Mouse (Mus musculus) cerebellum, adult (tissue): ENCODE measurements around the gene Acad10.

ENCODE experiments used
- ATAC-seq: cut with Nextera tagmentation; 2 replicates; pipeline ENCODE4 v1.9.2; 2017; ENCODE audit warnings: mild to moderate bottlenecking, moderate library complexity, mixed read lengths; ENCODE audit not compliant: insufficient number of reproducible peaks, low FRiP score, low TSS enrichment

Gene Acad10

DNA sequence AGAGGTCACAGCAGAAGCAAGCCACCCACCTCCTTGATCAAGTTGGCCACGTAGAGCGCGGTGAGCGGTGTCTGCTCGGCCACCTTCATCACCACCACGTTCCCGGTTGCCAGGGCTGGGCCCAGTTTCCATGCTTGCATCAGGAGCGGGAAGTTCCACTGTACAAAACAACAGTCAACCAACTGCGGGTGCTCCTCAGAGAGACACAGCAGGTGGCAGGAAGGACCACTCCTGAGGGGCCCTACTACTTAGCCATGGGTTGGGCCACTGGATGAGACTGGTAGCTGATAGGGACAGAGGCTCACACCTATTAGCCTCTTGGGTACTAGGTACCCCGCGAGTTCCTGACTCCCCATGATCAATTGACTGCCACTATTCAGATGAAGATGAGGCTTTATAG lies 84.4 kb downstream of the Acad10 start:
- ATAC-seq = no peak

DNA sequence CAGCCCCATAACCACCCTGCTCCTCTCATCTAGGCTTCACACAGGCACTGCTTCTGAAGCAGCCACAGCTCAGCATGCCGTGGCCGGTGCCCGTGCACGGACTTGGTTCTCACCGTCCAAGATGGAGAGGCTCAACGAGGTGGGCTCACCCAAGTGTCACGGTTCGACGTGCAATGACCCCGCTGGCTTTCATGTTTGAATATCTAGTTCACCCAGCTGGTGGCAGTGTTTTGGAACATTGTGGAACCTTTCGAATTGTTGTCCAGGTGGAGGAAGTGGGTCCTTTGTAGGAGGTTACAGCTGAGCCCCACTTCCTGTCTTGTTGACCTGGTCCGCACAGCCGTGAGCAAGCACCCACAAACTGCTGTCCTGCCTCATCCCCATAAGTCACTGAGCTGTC lies 86.2 kb downstream of the Acad10 start:
- ATAC-seq = no peak
